Mouse (Mus musculus): ENCODE measurements at regions not wholly inside any gene's neighbourhood (a gene's known extent, or its start where the extent isn't known, plus 50 kb on each side); places are given as distances from the start of the nearest gene placed in this dataset.
"Not testable (repeated sequence)": the region's sequence is repeated elsewhere in the genome, so short reads cannot be mapped to it uniquely, and the experiment has no call there.

GRCm38 (mm10) chr14:96954462-96954861 lies 435.6 kb upstream of the Klhl1 start:
- ATAC-seq (ENCODE audit: poor library complexity, severe bottlenecking), result peak; percentile 84

- peak; percentile 57; the same call in 1 of the 2 replicates for ATAC-seq (ENCODE audit: poor library complexity, severe bottlenecking)
These were observed 389.8 kb upstream of the Klhl1 start for GRCm38 (mm10) chr14:96908737-96909136.

DNA sequence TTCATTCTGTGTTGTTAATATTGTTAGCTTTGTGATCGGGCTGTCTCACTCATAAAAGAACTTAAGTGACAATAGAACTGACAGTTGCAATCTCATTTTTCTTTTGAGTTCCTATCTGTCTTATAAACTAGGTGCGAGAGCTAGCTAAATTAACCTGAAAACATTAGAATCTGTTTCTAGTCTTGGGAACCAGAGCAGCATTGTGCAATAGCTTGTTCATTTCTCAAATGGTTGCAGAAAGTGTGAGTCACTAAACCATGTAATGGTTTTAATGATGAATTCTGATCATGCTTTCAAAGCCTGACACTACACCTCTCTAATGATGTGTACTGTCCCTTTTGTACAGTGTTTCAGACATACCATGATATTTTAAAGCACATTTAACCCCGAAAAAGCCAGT lies 360.8 kb upstream of the Klhl1 start:
- ATAC-seq (ENCODE audit: poor library complexity, severe bottlenecking), result no peak

DNA sequence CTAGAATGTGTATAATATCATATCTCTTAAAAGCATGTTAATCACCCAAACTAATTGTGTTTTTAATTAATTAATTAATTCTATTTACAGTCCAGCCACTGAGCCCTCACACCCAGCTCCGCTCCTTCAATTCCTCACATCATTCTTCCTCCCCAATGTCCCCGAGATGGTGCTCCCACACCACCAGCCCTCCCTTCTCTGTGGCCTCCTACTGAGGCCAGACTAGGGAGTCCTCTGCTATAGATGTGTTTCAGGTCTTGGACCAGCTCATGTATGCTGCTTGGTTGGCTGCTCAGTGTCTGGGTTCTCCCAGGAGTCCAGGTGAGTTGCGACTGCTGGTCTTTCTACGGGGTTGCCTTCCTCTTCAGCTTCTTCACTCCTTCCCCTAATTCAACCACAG lies 353.1 kb upstream of the Klhl1 start:
- no peak for ATAC-seq (ENCODE audit: poor library complexity, severe bottlenecking)

DNA sequence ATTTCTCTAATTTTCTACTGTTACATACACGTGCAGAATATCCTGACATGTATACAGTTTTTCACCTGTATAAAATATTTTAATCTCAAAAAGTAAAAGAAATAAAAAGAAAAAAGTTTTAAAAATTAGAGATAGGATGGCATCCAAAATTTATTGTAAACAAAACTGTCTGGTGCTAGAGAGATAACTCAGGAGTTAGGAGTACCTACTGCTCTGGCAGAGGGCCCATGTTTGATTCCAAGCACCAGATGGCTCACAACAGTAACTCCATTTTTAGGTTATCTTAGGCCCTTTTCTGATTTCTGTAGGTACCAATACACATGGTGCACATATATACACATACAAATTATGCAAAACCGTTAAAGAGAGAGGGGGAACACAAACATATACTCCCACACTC lies 320.0 kb upstream of the Klhl1 start:
- ATAC-seq (ENCODE audit: poor library complexity, severe bottlenecking), result no peak

DNA sequence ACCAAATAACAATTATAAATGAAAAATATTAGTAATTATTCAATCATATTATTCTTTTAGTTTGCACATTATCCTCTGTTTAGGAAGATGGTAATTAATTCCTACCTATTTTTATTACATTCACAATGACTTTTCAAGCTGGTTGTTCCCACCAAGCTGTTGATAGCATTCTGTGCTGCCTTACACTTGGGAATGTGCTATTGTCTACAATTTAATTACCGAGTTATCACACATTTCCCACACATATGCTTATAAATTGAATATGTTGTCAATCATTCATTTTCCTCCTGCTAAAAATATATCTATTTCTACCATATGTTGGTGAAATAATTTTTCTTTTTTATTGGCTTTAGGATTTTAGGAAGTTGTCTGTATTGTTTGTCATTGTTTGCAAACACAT lies 306.2 kb upstream of the Klhl1 start:
- no peak for ATAC-seq (ENCODE audit: poor library complexity, severe bottlenecking)

DNA sequence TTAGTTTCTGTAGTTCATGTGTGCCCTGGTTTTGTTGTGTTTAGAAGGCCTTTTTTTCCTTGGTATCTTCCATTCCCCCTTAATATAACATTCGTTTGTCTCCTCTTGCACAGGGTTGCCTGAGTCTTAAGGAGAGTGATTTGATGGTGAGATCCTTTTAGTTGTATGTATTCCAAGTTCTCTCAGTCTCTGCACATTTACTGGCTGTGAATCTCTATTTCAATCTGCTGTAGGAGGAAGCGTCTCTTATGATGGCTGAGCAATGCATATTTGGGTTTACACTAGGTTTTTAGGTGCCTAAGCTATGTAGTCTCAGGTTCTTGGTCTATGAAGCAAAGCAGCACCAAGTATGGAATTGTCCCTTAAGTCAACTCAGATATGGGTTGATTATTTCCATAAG lies 296.8 kb upstream of the Klhl1 start:
- no peak for ATAC-seq (ENCODE audit: poor library complexity, severe bottlenecking)

DNA sequence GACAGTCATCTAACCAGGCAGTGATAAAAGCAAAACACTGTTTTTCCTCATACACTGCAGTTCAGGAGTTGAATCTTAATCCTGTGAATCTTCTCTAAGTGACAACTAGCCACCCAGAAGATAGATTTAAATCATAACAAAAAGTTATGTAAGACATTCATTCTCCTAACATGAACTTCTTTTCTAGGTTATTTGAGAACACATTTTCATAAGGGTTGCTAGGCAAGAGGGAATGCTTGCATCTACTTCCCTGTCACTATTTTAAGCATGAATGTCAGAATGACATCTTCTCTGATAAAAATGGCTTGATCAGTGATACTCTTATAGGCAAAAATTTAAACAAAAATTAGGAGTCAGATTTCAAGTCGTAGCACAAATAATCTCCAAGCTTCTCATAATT lies 286.4 kb upstream of the Klhl1 start:
- no peak for ATAC-seq (ENCODE audit: poor library complexity, severe bottlenecking)

- ATAC-seq (ENCODE audit: poor library complexity, severe bottlenecking), result peak; percentile 21; the same call in 1 of the 2 replicates
These were observed 275.9 kb upstream of the Klhl1 start for GRCm38 (mm10) chr14:96794806-96795205.

GRCm38 (mm10) chr14:96787917-96788316 lies 269.0 kb upstream of the Klhl1 start:
- ATAC-seq (ENCODE audit: poor library complexity, severe bottlenecking), result no peak

- ATAC-seq (ENCODE audit: poor library complexity, severe bottlenecking), result no peak
These were observed 268.4 kb upstream of the Klhl1 start for GRCm38 (mm10) chr14:96787286-96787685.

DNA sequence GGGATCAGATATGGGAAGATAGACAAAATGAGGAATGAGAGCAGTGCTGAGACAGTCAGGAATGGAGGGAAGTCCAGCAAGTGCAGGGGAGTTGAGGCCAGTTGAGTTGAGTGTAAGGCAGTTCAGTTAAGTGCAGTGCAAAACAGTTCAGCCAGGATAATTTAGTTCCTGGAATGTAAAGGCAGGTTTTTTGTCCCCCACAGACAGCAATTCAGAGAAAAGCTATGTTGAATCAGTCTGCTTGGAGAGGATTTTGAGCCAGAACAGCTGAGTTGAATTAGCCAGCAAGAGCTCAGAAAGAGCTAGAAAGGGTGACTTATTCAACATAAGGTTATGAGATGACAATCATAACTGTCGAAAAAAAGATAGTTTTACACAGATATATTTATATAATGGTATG lies 256.9 kb upstream of the Klhl1 start:
- ATAC-seq (ENCODE audit: poor library complexity, severe bottlenecking), result no peak

DNA sequence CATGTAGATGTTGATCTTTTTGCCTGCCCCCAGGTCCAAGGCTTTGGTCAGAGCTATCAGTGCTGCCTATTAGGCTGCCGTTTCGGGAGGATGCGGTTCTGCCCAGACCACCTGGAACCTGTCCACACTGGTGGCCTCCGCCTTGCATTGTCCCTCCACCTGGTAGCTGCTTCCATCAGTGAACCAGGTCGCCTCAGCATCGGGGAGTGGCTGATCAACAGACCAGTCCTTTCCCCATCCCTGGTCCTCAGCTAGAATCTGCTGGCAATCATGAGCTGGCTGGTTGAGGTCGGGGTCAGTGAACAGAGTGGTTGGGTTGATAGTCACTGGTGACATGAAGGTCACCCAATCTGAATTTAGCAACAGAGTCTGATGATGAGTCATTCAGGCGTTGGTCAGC lies 241.7 kb upstream of the Klhl1 start:
- ATAC-seq (ENCODE audit: poor library complexity, severe bottlenecking), result no peak

- ATAC-seq (ENCODE audit: poor library complexity, severe bottlenecking), result no peak
These were observed 214.3 kb upstream of the Klhl1 start for GRCm38 (mm10) chr14:96733211-96733610.

DNA sequence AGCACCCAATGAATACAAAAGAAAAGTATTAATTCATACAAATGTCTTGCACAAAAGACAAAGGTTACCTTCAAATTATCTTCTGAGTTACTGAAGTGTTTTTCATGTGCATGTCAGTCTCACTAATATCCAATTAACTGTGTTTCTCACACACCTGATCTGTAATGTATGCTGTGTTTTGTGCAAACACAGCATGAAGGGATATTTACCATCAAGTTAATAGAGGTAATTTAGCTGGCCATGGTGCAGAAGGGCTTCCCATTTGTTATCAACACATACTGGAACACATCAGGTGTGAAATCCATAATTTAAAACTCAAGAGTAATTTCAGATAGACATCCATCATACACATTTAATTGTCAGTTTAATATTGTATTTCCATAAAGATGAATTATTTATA lies 178.2 kb upstream of the Klhl1 start:
- ATAC-seq (ENCODE audit: poor library complexity, severe bottlenecking), result no peak

GRCm38 (mm10) chr14:96690923-96691322 lies 172.0 kb upstream of the Klhl1 start:
- ATAC-seq (ENCODE audit: poor library complexity, severe bottlenecking), result no peak

DNA sequence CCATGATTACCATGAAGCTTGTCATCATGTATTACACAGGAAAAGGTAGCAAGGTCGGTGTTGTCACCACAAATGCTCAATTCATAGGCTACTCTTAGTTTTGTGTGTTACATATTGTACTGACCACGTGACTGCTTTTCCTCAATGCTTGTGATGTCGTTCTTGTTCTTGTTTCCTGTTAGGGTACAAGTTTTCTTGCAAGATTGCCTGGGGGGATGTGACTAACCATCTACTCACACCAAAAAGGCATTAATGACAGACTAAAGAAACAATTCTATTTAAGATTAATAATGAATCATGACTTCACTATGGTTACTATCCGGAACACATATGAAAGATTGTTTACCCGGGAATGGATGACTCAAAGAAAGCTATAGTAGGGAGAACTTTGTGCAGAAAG lies 165.0 kb upstream of the Klhl1 start:
- no peak for ATAC-seq (ENCODE audit: poor library complexity, severe bottlenecking)

GRCm38 (mm10) chr14:96681740-96682139 lies 162.8 kb upstream of the Klhl1 start:
- ATAC-seq (ENCODE audit: poor library complexity, severe bottlenecking), result no peak

- ATAC-seq (ENCODE audit: poor library complexity, severe bottlenecking), result no peak
These were observed 157.3 kb upstream of the Klhl1 start for GRCm38 (mm10) chr14:96676213-96676612.

DNA sequence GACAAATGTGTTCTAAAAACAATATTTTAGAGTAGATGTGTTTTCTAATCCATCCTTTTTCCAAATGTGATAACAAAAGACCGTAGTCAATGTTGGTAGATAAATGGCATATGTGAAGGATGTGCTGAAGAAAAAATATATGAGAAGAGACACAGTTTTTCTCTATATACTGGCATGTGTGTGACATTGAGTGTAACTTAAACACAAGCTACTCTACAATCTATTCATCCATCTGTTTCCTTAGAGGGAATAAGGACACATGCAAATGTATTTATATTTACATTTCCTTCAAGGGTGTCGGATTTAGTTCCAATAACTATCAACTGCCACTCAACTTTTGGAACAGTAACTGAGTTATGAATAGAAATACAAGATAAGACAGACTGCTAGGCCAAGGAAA lies 149.7 kb upstream of the Klhl1 start:
- ATAC-seq (ENCODE audit: poor library complexity, severe bottlenecking), result no peak

- no peak for ATAC-seq (ENCODE audit: poor library complexity, severe bottlenecking)
These were observed 137.6 kb upstream of the Klhl1 start for GRCm38 (mm10) chr14:96656500-96656899.

- ATAC-seq (ENCODE audit: poor library complexity, severe bottlenecking), result no peak
These were observed 111.4 kb upstream of the Klhl1 start for GRCm38 (mm10) chr14:96630291-96630690.

DNA sequence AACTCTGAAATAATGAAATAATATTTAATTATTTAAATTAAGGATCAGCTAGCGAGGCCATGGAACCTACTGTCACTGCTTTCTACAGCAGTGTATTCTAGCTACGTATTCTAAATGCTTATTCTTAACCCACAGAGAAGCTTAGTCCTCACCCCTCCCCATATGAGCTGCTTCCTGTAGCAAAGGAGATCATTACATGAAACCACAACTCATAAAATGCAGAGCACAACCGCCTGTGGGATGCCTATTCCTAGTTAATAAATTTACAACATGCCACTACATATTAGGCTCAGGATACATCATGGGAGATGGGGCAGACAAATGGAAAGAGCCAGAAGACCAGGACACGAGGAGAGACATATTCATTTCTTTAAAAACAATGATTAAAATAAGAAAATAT lies 87.8 kb upstream of the Klhl1 start:
- ATAC-seq (ENCODE audit: poor library complexity, severe bottlenecking), result no peak

DNA sequence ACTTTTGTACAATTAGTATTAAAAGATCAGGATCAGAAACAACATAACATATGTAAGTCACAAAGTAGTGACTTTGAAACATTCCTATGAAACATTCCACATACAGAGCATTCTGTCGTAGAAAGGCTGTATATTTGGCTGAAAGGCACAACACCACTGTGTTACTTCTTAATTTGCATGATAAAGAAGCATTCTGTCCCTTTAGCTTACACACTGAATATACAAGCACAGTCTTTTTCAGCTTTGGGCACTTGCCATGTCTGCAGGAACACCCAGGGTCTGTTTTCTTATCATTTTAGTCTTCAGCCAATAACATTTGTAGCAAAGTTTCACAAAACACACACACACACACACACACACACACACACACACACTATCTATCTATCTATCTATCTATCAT lies 82.2 kb upstream of the Klhl1 start:
- ATAC-seq (ENCODE audit: poor library complexity, severe bottlenecking), result not testable (repeated sequence)
